Mouse (Mus musculus) layer of hippocampus, adult 2 months (tissue): Measurements from ENCODE around the gene Nol4l. TPM values are rescaled to one million over a fixed set of nuclear protein-coding genes. Genes with fewer than 3 reads are reported as not detected.

ENCODE experiments used
- DNase-seq, 2 experiments: peaks; one replicate each; pipeline ENCODE4 v3.0.0; 2022; ENCODE audit warnings: low spot score in 2 of 2
- H3K27ac ChIP-seq: fragments of 200-600 bp; 2 replicates; pipeline ENCODE4 v1.8.1; 2022
- H3K4me3 ChIP-seq: fragments of 200-600 bp; 2 replicates; pipeline ENCODE4 v1.8.1; 2022; ENCODE audit warnings: mild to moderate bottlenecking
- CTCF ChIP-seq: fragments of 200-600 bp; conservative IDR thresholded peaks from 2 replicates; pipeline ENCODE4 v1.8.1; 2022; ENCODE audit warnings: antibody characterized with exemption, mild to moderate bottlenecking, moderate library complexity
- total RNA-seq, 2 experiments: library from RNA; stranded (reverse); gene quantifications; 2 replicates each; pipeline ENCODE4 v1.2.3; 2021

The Nol4l gene
- total RNA-seq, 2 experiments from 2014 or later, result 47.6 to 52.1 TPM

DNA sequence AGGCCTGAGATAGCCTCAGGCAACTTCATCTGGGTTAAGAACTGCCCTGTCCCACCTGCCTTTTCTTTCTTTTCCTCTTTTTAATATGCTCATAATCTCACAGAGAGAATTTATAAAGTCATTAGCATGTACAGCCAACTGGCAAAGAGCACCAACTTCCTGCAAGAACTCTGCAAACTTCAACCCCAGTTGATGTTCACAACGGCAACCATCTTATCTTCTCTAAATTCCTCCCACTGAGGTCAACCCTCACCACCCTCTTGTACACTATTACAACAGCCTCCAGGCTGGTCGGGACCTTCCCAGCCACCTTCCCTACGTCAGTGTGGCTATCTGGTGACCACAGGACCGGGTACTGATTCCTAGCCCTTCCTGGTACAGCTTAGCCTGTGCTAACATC, 27.5 kb upstream of the Nol4l start:
- DNase-seq, result no peak
- no peak for TF ChIP-seq CTCF
- no peak overlapping the region for H3K27ac ChIP-seq
- no peak overlapping the region for H3K4me3 ChIP-seq

DNA sequence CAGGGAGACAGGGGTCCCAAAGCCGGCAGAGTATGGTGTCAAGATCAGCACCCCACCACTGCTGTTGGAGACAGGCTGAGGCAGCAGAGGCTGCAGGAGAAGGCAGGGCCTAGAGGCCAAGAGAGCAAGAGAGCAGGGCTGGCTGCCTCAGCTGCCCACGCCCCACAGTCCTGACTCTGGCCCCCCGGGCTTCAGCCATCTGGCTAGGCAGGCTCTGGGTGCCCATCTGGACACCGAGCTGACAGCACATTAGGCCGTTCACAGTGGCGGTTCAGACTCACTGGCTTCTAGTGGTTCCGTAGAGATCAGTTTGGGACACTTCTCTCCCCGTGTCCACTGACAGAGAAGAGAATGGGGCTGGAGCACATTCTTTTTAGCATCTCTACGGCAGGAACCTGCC, 26.4 kb upstream of the Nol4l start:
- DNase-seq, result no peak
- Histone ChIP-seq H3K27ac (no peak overlapping the region), H3K4me3 (no peak overlapping the region)
- TF ChIP-seq CTCF, result no peak

DNA sequence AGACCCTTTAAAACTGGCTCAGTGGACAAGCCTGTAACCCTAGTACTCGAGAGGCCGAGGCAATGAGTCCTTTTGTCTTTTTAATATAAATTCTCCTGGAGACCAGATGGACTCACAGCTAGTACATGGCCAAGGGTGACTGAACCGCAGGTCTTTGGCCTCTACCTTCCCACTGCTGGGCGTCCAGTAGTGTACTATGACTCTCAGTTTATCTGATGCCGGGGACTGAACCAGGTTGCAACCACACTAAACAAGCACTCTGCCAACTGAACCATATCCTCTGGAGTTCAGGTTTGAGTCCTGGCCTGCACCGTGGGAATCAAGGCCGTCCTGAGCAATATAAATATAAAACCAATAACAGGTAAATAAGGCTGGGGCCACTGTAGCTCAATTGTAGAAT, 24.8 kb upstream of the Nol4l start:
- no peak overlapping the region for H3K27ac ChIP-seq
- H3K4me3 ChIP-seq, result no peak overlapping the region
- DNase-seq, result no peak
- no peak for TF ChIP-seq CTCF

DNA sequence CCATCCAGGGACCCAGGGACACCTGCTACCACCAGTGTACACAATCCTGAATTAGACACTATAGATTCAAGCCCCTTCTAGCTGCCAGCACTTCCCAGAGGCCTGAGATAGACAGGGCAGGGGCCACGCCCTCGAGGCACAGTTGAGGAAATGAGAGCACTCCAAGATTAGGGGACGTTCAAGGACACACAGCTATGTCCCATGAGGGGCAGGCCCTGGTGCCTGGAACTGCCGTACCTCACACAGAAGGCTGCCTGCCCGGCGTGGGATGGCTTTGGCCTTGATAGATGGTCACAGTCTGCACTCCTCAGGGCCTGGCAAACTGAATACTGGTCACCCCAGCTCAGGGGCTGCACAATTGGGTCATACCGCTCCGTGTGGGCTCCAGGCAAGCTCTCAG, 19.7 kb upstream of the Nol4l start:
- no peak for DNase-seq
- H3K4me3 ChIP-seq, result no peak overlapping the region
- H3K27ac ChIP-seq, result no peak overlapping the region; the same call in 1 of the 2 replicates
- TF ChIP-seq CTCF, result no peak

DNA sequence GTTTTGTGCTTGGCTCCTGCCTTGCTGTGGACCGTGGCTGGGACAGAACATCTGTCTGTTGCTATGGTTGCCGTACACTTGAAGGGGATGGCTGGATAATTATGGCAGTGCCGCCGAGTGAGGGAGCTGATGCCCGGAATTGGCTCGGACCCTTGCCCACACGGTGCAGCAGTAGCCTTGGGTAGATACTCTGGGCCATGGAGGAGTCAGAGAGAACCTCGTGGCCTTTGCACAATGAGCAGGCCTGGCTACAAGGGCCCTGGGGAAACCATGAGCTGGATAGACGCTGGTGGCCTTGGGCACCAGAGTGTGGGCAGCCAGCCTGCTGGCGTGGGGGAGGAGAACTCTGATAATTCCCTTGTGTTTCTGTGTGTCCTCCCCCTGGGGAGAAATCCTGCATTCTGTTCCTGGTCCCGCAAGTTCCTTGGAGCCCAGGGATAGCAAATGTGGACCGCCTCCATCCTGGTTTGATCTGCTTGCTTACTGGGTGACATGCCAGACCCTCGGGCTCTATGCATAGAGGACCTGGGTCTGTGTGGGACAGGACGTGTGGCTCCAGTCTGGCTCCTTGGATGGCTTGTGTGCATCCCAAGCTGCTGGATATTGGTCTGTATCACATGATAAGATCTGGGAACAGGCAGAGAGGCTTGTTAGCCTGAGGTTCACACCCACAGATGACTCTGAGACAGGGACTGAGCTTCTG, 18.6 kb upstream of the Nol4l start:
- H3K4me3 ChIP-seq, result no peak overlapping the region
- DNase-seq, result no peak
- H3K27ac ChIP-seq, result no peak overlapping the region
- TF ChIP-seq CTCF, result no peak

DNA sequence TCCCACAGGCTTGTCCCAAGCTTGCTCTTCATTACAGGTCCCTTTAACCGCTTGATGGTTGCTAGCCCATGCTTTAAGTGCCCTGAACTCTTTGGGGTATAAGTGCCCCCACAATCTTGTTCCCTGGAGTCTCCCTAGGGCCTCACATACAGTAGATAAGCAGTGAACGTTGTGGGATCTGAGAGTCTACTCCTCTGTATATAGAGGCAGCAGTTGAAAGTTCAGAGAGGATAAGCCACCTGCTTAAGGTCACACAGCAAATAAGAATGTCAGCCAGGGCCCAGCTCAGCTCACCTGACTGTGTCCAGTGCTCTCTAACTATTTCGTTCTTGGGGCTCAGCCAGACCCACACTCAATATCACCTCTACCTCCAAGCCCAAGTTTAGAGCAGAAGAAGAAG, 17.9 kb upstream of the Nol4l start:
- Histone ChIP-seq H3K27ac (no peak overlapping the region), H3K4me3 (no peak overlapping the region)
- TF ChIP-seq CTCF, result no peak
- no peak for DNase-seq

DNA sequence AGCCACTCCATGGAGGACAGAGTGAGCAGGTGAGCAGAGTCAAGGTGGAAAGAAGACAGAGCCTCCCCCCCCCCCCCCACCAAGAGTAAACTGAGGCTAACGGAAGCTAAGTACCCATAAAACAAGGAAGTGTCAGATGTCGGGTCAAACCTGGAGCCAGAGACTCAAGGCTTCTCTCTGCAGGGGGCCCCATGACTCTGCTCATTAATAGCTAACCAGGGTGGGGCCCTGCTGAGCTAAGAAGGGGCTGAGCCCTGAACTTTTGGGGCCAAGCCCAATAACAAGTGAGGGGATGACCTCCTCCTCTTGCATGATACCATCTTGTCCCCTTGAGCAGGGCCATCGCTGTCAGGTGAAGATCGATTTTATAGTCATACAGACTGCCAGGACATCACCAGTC, 17.2 kb upstream of the Nol4l start:
- H3K27ac ChIP-seq, result no peak overlapping the region
- DNase-seq, result no peak
- no peak for TF ChIP-seq CTCF
- H3K4me3 ChIP-seq, result no peak overlapping the region

DNA sequence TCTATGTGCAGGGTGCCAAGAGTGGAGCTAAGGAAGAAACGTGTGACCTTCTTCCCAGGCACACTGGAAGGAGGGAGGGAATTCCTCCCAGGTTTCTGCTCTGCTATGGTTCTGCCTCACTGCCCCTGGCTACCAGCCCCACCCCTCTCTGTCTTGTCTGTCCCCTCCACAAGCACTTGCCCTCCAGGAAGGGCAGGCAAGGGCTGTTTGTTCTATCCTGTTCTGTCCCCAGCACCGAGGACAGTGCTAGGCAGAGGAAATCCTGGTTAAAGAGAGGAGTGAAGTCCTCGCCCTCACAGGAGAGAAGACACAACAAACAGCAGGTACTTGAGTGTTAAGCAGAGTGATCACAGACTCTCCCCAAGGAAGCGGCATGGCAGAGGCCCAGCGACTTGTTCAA, 16.7 kb upstream of the Nol4l start:
- no peak for DNase-seq
- no peak for TF ChIP-seq CTCF
- Histone ChIP-seq H3K4me3 (no peak overlapping the region), H3K27ac (no peak overlapping the region)

DNA sequence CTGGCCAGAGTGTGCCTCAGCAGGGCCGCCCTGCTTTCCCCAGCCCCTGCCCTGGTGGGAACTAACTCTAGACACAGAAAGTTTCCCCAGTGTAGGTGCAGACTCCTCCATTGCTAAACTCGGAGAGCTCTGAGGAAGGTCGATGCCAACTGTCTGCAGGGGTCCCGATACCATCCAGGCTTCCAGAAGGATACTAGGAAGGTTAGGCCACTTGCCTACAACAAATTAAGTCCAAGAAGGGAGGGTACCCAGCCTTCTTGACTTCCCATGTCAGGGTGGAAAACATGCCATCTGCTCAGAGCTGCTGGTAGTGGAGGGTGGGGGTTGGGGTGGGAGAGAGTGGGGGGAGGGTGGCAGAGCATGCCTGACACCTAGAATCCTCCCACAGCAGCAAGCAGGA, 15.0 kb upstream of the Nol4l start:
- Histone ChIP-seq H3K27ac (peak overlapping the region; percentile 48; the same call in 1 of the 2 replicates), H3K4me3 (no peak overlapping the region)
- no peak for DNase-seq
- TF ChIP-seq CTCF, result no peak

DNA sequence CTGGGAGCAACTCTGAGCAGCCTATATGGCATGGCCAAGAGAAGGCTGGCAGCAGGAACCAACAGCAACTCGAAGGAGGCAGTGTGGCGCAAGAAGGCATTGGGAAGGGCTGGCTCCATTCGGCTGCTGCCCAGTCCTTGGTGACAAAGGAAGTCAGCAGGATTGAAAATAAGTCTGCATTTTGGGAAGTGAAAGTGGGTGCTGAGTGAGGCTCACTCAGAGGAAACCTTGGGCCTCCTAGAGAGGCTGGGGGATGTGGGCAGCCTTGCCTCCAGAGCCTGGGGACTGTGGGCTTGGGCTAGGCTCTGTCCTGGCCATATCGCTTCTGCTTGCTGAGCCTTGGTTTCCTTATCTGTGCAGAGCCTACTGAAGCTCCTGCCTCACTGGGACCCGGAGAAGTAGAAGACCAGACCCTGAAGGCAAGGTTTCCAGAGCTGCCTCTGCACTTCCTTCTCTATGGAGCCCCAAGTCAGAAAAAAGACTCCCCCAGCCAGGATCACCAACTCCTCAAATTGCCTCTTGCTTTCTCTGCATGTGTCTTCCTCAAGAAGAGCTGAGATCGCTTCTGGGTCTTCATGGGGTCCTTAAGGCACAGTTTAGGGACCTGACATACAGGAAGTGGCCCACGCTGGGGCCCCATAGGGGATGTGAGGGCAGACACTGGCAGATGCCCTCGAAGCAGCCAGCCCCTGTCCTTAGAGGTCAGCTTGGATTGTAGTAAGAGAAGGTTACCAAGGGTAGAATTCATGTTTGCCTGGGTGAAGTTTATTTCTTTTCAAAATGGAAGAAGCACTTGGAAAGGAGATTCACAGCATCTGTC, 14.3 kb upstream of the Nol4l start:
- TF ChIP-seq CTCF, result no peak
- H3K4me3 ChIP-seq, result no peak overlapping the region
- peak overlapping the region; percentile 48; the same call in 1 of the 2 replicates for H3K27ac ChIP-seq
- DNase-seq, result no peak

DNA sequence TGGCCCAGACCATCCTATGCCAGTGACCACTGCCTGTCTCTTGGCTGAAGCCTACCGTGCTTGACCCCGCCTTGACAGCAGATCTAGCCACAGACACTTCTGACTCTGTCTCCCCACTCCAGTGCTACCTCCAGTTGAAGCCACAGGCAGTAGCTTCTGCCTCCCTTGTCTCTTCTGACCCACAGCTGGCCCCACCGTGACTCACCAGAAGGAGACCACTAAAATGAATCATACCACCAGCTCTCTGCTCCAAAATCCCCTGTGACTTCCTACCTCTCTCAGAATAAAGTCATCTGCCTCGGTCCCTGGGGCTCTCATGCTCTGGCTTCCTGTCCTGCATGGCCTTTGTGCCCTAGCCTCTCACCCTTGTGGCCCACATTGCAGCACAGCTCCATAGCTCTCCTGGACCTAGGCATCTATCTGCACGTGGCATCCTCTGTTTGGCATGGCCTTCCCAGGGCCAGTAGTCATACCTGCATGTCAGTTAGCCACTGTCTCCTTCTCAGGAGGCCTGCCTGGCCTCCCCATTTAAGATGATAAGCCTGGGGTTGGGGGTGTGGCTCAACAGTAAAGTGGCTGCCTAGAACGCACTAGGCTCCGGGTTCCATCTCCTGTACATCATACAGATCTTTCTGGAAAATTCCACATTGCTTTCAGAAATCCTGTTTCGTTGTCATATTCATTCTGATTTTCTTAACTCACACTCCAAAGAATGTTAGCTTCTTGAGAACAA, 13.3 kb upstream of the Nol4l start:
- no peak for TF ChIP-seq CTCF
- DNase-seq, result no peak
- Histone ChIP-seq H3K4me3 (no peak overlapping the region), H3K27ac (no peak overlapping the region; the same call in 1 of the 2 replicates)

DNA sequence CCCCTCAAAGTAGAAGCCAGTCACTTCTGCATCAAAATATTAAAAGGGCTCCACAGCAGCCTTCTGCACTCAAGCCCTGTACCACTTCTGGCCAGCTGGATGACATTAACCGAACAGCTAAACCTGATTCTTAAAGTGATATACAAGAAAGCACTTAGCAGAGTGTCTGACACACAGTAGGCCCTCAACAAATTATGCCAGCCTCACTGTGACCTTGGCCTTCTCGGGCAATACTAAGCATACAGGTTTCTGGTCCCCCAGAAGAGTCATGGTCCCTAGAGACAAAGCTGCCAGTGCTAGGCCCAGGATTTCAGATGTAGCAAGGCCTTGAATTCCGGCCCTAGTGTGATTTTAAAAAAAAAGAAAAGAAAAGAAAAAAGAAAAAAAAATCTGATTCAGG, 9.1 kb upstream of the Nol4l start:
- no peak for DNase-seq
- H3K27ac ChIP-seq, result no peak overlapping the region
- H3K4me3 ChIP-seq, result no peak overlapping the region
- TF ChIP-seq CTCF, result no peak

DNA sequence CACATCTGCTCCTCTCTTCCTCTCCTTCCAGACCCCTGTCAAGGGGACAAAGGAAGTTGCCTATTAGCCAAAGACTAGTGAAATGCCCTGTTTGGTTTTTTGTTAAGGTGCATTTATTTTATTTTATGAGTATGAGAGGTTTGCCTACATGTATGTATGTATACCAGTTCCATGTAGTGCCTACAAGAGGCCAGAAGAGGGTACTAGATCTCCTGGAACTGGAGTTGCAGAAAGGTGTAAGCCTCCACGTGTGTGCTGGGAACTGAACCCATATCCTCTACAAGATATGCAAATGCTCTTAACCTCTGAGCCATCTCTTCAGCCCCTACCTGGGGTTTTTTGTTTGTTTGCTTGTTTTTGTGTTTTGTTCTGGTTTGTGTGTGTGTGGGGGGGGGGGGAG, 4.2 kb upstream of the Nol4l start:
- Histone ChIP-seq H3K4me3 (no peak overlapping the region), H3K27ac (no peak overlapping the region)
- peak; percentile 31; the same call in 1 of the 2 replicates for TF ChIP-seq CTCF
- no peak for DNase-seq
